Mouse (Mus musculus): ENCODE results near the gene Cd5l.

Gene Cd5l

DNA sequence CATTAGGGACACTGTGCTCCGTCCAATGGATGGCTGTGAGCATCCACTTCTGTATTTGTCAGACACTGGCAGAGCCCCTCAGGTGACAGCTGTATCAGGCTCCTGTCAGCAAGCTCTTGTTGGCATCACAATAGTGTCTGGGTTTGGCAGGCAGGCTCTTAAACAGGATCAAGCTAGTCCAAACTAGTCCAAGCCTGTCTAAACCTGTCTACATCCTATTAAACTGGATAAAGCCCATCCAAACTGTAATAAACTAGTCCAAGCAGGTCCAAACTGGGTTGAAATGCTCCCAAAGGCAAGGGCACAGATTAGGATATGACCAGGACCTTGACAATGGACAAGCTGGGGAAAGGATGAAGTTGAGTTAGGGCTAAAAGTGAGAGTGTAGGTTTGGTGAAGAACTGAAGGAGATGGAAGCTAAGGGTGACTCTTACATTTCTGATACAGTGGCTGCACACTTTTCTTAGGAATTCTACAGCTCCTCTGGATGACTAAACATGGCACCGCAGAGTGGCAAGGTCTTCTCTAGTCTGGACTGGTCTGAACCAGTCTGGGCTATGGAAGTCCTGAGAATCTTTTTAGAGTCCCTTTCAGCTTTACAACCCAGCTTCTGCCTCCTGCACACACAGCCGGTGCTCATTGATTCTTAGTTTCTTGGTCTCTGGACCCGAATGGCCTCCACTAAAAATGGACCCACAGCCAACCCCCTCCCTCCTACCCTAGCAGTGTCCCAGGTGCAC is 51.7 kb downstream of the Cd5l start:
- DNase-seq, result no peak

DNA sequence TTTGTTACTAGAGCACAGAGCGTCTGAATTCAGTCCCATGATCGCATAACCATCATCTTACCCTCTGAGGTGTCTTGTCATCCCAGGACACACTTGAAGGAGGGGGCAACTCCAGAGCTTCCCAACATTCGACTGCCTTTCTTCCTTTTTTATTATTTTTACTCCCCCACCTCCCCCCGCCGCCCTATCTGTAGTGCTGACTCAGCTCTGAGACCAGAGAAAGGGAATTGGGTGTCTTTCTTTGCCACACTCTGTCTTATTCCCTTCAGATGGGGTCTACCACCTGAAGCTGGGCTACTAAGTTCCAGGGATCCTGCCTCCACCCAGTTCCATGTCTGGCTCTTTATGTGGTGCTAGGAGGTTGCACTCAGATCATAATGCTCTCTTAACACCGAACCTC is 52.9 kb downstream of the Cd5l start:
- DNase-seq, result no peak

DNA sequence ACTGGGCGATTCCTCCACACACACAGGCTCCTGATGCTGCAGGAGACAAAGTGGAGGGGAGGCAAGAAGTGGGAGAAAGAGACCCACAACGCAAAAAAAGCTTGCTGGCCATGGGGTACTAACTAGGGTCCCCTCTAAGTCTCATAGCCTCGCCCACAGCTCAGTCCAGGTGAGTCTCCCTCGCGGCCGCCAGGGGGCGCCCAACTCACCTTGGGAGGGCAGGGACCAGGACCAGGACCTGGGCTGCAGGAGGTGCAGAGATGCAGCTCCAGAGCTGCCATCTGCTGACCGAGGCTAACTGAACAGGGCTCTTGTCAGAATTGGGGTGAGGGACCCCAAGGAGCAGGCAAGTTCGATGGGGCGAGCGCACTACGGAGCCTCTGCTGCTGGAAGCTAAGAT is 53.5 kb downstream of the Cd5l start:
- DNase-seq, result peak; percentile 7

DNA sequence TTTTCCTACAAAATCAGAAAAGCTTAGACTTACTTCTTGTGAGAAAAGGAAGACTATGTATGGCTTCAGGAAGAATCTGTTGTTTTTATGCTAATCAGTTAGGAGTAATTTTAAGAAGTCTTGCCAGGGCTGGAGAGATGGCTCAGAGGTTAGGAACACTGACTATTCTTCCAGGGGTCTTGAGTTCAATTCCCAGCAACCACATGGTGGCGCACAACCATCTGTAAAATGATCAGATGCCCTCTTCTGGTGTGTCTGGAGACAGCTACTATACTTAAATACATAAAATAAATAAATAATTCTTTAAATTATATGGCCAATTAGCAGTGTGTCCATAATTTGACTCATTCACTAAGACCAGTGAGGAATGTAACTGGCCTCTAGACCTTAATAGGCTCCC is 63.0 kb downstream of the Cd5l start:
- DNase-seq, result no peak

All from cerebellum, adult 11 months (tissue).